Mouse (Mus musculus) midbrain, embryonic 13.5 days (tissue): ENCODE measurements around the gene 2010111I01Rik. TPM values are rescaled to one million over a fixed set of nuclear protein-coding genes. Genes with fewer than 3 reads are reported as not detected.

ENCODE experiments used
- ATAC-seq: fragments of 200-750 bp; cut with Nextera tagmentation; 2 replicates; pipeline ENCODE4 v1.8.0; 2017; ENCODE audit warnings: mild to moderate bottlenecking, moderate TSS enrichment, moderate library complexity
- H3K27ac ChIP-seq: fragments of 300-500 bp; sonication (generic); 2 replicates; pipeline ENCODE4 v1.5.1; 2015; ENCODE audit warnings: inconsistent platforms, mild to moderate bottlenecking, moderate library complexity
- H3K27me3 ChIP-seq: fragments of 300-500 bp; sonication (generic); 2 replicates; pipeline ENCODE4 v1.6.1; 2015; ENCODE audit warnings: mild to moderate bottlenecking, inconsistent platforms
- H3K36me3 ChIP-seq: fragments of 300-500 bp; sonication (generic); 2 replicates; pipeline ENCODE4 v1.6.1; 2015; ENCODE audit warnings: mild to moderate bottlenecking, inconsistent platforms
- H3K4me1 ChIP-seq: fragments of 300-500 bp; sonication (generic); replicated peaks from 2 replicates; pipeline ENCODE4 v1.6.1; 2015; ENCODE audit warnings: inconsistent platforms
- H3K4me2 ChIP-seq: fragments of 300-500 bp; sonication (generic); replicated peaks from 2 replicates; pipeline ENCODE4 v1.6.1; 2015; ENCODE audit warnings: moderate library complexity, mild to moderate bottlenecking, inconsistent platforms
- H3K4me3 ChIP-seq: fragments of 300-500 bp; sonication (generic); replicated peaks from 2 replicates; pipeline ENCODE4 v1.5.1; 2015; ENCODE audit warnings: mild to moderate bottlenecking, inconsistent platforms
- H3K9ac ChIP-seq: fragments of 300-500 bp; sonication (generic); replicated peaks from 2 replicates; pipeline ENCODE4 v1.6.1; 2015; ENCODE audit warnings: mild to moderate bottlenecking, inconsistent platforms
- H3K9me3 ChIP-seq: fragments of 300-500 bp; sonication (generic); 2 replicates; pipeline ENCODE4 v1.6.1; 2016; ENCODE audit warnings: mild to moderate bottlenecking, inconsistent platforms
- WGBS: fragments of 180-500 bp; shearing (Covaris S2); methylation state at CpG from one replicate; pipeline ENCODE4 v1.1.7; 2015; 5-methylcytosine and 5-hydroxymethylcytosine counted together
- polyA plus RNA-seq: library from polyadenylated mRNA; unstranded; fragments of >200 nt; fragmentation: Nextera tagmentation; extraction: Ambion mirVana; gene quantifications from 2 replicates; pipeline ENCODE4 v1.2.1, GENCODE M21; 2015

The 2010111I01Rik gene
- polyA plus RNA-seq, 1 experiment from 2014 or later, result 28.6 TPM

- Histone ChIP-seq H3K9me3 (no peaks in the 10 kb centered on the region), H3K27me3 (no peaks in the 10 kb centered on the region), H3K36me3 (peaks cover 17% of the 10 kb centered on the region), H3K27ac (no peak overlapping the region), H3K4me1 (peaks cover 23% of the 10 kb centered on the region; the same call in 1 of the 2 replicates), H3K4me2 (no peak overlapping the region), H3K4me3 (no peak overlapping the region), H3K9ac (no peak overlapping the region)
- no peak for ATAC-seq
- WGBS, result 96% methylated on average over 7 of the region's 7 CpGs
Observed at GRCm38 (mm10) chr13:63319814-63320213, 355.1 kb downstream of the 2010111I01Rik start.

GRCm38 (mm10) chr13:63321689-63322088, 357.0 kb downstream of the 2010111I01Rik start:
- Histone ChIP-seq H3K9ac (no peak overlapping the region), H3K4me3 (no peak overlapping the region), H3K27me3 (no peaks in the 10 kb centered on the region), H3K4me2 (no peak overlapping the region), H3K9me3 (no peaks in the 10 kb centered on the region), H3K27ac (no peak overlapping the region), H3K36me3 (peaks cover 7% of the 10 kb centered on the region), H3K4me1 (peaks cover 24% of the 10 kb centered on the region; the same call in 1 of the 2 replicates)
- no peak for ATAC-seq
- 68% methylated on average over 5 of the region's 5 CpGs for WGBS

- no peaks in the 10 kb centered on the region for H3K27me3 ChIP-seq
- peaks cover 18% of the 10 kb centered on the region; the same call in 1 of the 2 replicates for H3K4me1 ChIP-seq
- H3K4me3 ChIP-seq, result no peak overlapping the region
- H3K27ac ChIP-seq, result no peak overlapping the region
- H3K36me3 ChIP-seq, result peaks cover 3% of the 10 kb centered on the region
- WGBS, result 80% methylated on average over 6 of the region's 6 CpGs
- no peaks in the 10 kb centered on the region for H3K9me3 ChIP-seq
- no peak overlapping the region for H3K4me2 ChIP-seq
- no peak overlapping the region for H3K9ac ChIP-seq
- no peak for ATAC-seq
Observed at GRCm38 (mm10) chr13:63322756-63323155, 358.1 kb downstream of the 2010111I01Rik start.

DNA sequence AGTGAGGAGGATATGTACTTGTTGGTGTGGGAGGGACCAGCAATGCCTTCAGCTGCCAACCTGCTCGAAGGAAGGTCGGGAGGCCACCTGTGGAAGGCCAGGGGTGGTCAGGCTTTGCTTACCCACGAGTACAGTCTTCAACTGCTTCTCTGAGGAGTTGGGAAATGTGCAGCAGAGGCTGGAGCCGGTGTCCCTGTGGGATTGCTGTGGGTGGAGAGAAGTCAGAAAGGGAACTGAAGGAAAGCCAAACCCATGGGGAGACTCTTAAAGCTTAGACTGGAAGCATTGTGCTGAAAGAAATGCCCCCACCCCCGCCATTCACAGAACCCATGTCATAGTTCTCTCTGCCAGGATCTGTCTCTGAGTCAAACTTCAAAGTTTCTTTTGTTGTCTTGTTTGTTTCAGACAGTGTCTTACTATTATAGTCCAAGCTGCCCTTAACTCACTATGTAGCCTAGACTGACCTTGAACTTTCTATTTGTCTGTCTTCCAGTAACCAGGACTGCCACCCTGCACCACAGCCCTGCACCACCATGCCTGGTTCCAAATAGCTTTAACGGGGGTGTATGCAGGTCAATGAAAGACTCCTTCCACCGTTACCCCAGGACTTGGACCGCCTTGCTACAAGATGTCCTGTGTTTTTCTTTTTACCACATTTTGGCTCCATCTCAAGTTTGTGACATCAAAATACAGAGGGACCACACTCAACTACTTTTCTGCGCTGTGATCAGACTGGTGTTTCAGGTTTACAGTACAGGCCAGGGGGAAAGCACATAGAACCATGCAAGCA, 358.8 kb downstream of the 2010111I01Rik start:
- H3K9ac ChIP-seq, result no peak overlapping the region
- H3K36me3 ChIP-seq, result peaks cover 3% of the 10 kb centered on the region
- H3K4me1 ChIP-seq, result peaks cover 14% of the 10 kb centered on the region; the same call in 1 of the 2 replicates
- no peaks in the 10 kb centered on the region for H3K27me3 ChIP-seq
- ATAC-seq, result no peak
- WGBS, result 81% methylated on average over 9 of the region's 9 CpGs
- no peaks in the 10 kb centered on the region for H3K9me3 ChIP-seq
- no peak overlapping the region for H3K4me3 ChIP-seq
- H3K4me2 ChIP-seq, result no peak overlapping the region
- H3K27ac ChIP-seq, result no peak overlapping the region

DNA sequence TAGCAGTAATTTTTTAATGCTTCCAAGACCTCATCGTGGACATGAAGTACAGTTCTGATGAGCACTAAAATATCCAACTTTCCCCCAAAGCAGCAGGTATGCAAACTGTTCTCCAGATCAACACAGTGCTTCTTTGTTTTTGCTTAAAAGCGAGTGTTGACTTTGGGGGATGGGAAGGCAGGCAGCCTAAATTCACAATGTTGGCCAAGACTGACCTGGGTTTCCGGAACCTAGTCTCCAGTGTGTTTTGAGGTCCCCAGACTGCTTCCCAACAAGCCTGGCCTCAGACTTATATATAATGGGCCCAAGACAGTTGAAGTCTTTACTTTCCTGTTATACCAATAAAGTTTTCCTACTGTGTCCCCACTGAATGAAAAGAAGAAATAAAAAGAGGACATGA, 359.6 kb downstream of the 2010111I01Rik start:
- ATAC-seq, result no peak

GRCm38 (mm10) chr13:63324978-63325848, 360.5 kb downstream of the 2010111I01Rik start:
- no peak overlapping the region for H3K27ac ChIP-seq
- no peak overlapping the region for H3K9ac ChIP-seq
- no peaks in the 10 kb centered on the region for H3K27me3 ChIP-seq
- H3K4me3 ChIP-seq, result no peak overlapping the region
- ATAC-seq, result no peak
- H3K9me3 ChIP-seq, result no peaks in the 10 kb centered on the region
- peaks cover 19% of the 10 kb centered on the region for H3K4me1 ChIP-seq
- peaks cover 3% of the 10 kb centered on the region for H3K36me3 ChIP-seq
- WGBS, result 85% methylated on average over 10 of the region's 10 CpGs
- no peak overlapping the region for H3K4me2 ChIP-seq

More for the DNA sequence above, 359.6 kb downstream of the 2010111I01Rik start:
- no peak overlapping the region for H3K9ac ChIP-seq
- WGBS, result 73% methylated on average over 3 of the region's 3 CpGs
- H3K9me3 ChIP-seq, result no peaks in the 10 kb centered on the region
- peaks cover 3% of the 10 kb centered on the region for H3K36me3 ChIP-seq
- H3K4me3 ChIP-seq, result no peak overlapping the region
- H3K27ac ChIP-seq, result no peak overlapping the region
- peaks cover 14% of the 10 kb centered on the region; the same call in 1 of the 2 replicates for H3K4me1 ChIP-seq
- no peaks in the 10 kb centered on the region for H3K27me3 ChIP-seq
- H3K4me2 ChIP-seq, result no peak overlapping the region

- H3K4me1 ChIP-seq, result peaks cover 24% of the 10 kb centered on the region
- no peak overlapping the region for H3K4me3 ChIP-seq
- H3K36me3 ChIP-seq, result no peaks in the 10 kb centered on the region; the same call in none of the 2 replicates
- H3K27ac ChIP-seq, result no peak overlapping the region
- no peak overlapping the region for H3K4me2 ChIP-seq
- H3K9ac ChIP-seq, result no peak overlapping the region
- H3K27me3 ChIP-seq, result no peaks in the 10 kb centered on the region
- no peak for ATAC-seq
- no peaks in the 10 kb centered on the region for H3K9me3 ChIP-seq
- 85% methylated on average over 2 of the region's 2 CpGs for WGBS
Observed at GRCm38 (mm10) chr13:63326015-63326414, 361.3 kb downstream of the 2010111I01Rik start.

- Histone ChIP-seq H3K4me2 (no peak overlapping the region), H3K9ac (no peak overlapping the region), H3K36me3 (no peaks in the 10 kb centered on the region; the same call in 1 of the 2 replicates), H3K4me1 (peaks cover 10% of the 10 kb centered on the region), H3K27ac (no peak overlapping the region), H3K27me3 (no peaks in the 10 kb centered on the region), H3K9me3 (no peaks in the 10 kb centered on the region), H3K4me3 (no peak overlapping the region)
- 0 out of 2 replicates have a peak, but pooled peaks have one; percentile 27 for ATAC-seq
- WGBS, result 22% methylated on average over 9 of the region's 9 CpGs
Observed at GRCm38 (mm10) chr13:63330236-63330860, 365.7 kb downstream of the 2010111I01Rik start.

GRCm38 (mm10) chr13:63331379-63331778, 366.7 kb downstream of the 2010111I01Rik start:
- Histone ChIP-seq H3K4me1 (peaks cover 15% of the 10 kb centered on the region), H3K27me3 (no peaks in the 10 kb centered on the region), H3K36me3 (no peaks in the 10 kb centered on the region), H3K9me3 (no peaks in the 10 kb centered on the region), H3K4me2 (no peak overlapping the region), H3K4me3 (no peak overlapping the region), H3K9ac (no peak overlapping the region), H3K27ac (no peak overlapping the region)
- 43% methylated on average over 4 of the region's 4 CpGs for WGBS
- ATAC-seq, result no peak

- no peak overlapping the region for H3K27ac ChIP-seq
- no peak overlapping the region for H3K4me2 ChIP-seq
- no peak overlapping the region for H3K9ac ChIP-seq
- no peak overlapping the region for H3K4me3 ChIP-seq
- peaks cover 24% of the 10 kb centered on the region for H3K4me1 ChIP-seq
- no peaks in the 10 kb centered on the region for H3K36me3 ChIP-seq
- no peaks in the 10 kb centered on the region for H3K9me3 ChIP-seq
- WGBS, result 49% methylated on average over 4 of the region's 4 CpGs
- no peaks in the 10 kb centered on the region for H3K27me3 ChIP-seq
- no peak for ATAC-seq
Observed at GRCm38 (mm10) chr13:63332576-63333300, 368.0 kb downstream of the 2010111I01Rik start.

- H3K27ac ChIP-seq, result 0 out of 2 replicates have a peak overlapping the region, but pooled peaks have one; percentile 6
- no peak overlapping the region for H3K4me3 ChIP-seq
- H3K9me3 ChIP-seq, result no peaks in the 10 kb centered on the region
- H3K27me3 ChIP-seq, result no peaks in the 10 kb centered on the region
- no peak for ATAC-seq
- no peak overlapping the region for H3K9ac ChIP-seq
- no peak overlapping the region for H3K4me2 ChIP-seq
- 0 out of 2 replicates have a peak, but pooled peaks cover 4% of the 10 kb centered on the region for H3K36me3 ChIP-seq
- WGBS, result 66% methylated on average over 4 of the region's 4 CpGs
- H3K4me1 ChIP-seq, result peaks cover 18% of the 10 kb centered on the region
Observed at GRCm38 (mm10) chr13:63335421-63336134, 370.9 kb downstream of the 2010111I01Rik start.
